Mouse (Mus musculus): ENCODE data around the gene Mgat5b.

Mgat5b gene

GRCm38 (mm10) chr11:117030471-117031101 is 111.9 kb downstream of the Mgat5b start:
- peak; percentile 45 for ATAC-seq (ENCODE audit: low TSS enrichment)

DNA sequence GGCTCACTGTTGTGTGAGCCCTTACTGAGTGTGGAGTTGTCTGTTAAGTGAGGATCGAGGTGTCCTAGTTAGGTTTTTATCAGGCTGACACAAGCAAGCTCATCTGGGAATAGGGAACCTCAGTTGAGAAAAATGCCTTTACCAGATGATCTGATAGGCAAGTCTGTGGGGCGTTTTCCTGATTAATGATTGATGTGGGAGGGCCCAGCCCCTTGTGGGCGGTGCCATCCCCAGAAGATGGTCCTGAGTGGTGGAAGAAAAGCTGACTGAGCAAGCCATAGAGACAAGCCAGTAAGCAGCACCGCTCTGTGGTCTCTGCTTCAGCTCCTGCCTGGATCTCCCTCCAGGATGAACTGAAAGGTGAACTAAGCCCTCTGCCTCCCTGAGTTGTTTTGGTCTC is 112.6 kb downstream of the Mgat5b start:
- peak; percentile 18; the same call in 1 of the 2 replicates for ATAC-seq (ENCODE audit: low TSS enrichment)

- no peak for ATAC-seq (ENCODE audit: low TSS enrichment)
Observed at GRCm38 (mm10) chr11:117035661-117036336, 117.1 kb downstream of the Mgat5b start.
